8 mouse cellular contexts compared by ENCODE assay signal in the genomic region with DNA sequence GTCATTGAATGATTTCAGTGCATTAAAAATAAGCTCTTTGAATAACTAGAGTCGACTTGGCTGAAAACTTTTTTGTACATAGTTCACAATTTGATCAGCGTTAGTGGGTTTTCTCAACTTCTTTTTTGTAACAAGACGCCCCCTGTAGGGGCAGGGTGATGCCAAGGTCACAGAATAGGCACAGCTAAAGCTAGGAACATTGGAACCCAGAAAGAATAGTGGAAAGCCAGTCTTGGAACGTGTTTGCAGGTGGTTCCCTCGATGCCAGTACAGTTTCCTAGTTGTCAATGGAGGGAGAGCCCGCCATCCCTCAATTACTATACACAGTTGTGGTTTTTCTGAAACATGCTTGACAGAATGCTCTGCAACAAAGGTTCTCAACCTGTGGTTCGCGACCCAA. TPM values are rescaled to one million over a fixed set of nuclear protein-coding genes. Genes with fewer than 3 reads are reported as not detected.
DNase-seq lines count a peak whose midpoint lies in the region; ATAC-seq and TF ChIP-seq lines count a peak whose summit lies in the region.
"Had no signal": no experiment of that assay in that cellular context is flagged by ENCODE, and none has a peak within 500 bp of the region (broad histone marks: within the 10 kb centered on the region; RNA-seq: fewer than 3 reads in every experiment).

No protein-coding gene starts in this region.

- TF ChIP-seq POLR2A in ES-Bruce4 (IDR thresholded peaks at IDR 0.05; ENCODE audit: insufficient read depth, low read length) = no peak

- peak; percentile 23 for DNase-seq in hindbrain, embryonic 10.5 days (ENCODE audit: low spot score)
- peak; percentile 93 for DNase-seq in midbrain, embryonic 11.5 days (ENCODE audit: low spot score, missing footprints)
- no peak for DNase-seq in cerebellum, adult 9-10 months
- DNase-seq in yolk sac, embryonic 10.5 days (ENCODE audit: low spot score) = no peak
- DNase-seq in ovary, adult 18-20 months (ENCODE audit: low spot score) = no peak

- peaks cover 7% of the 10 kb centered on the region; the same call in 1 of the 2 replicates for H3K27me3 ChIP-seq in ES-Bruce4 (ENCODE audit: control insufficient read depth, insufficient read depth, low read length, poor library complexity, severe bottlenecking)
- peaks cover 40% of the 10 kb centered on the region for H3K27me3 ChIP-seq in hindbrain, embryonic 10.5 days (ENCODE audit: insufficient read depth, poor library complexity, severe bottlenecking)
- peaks cover 24% of the 10 kb centered on the region for H3K27me3 ChIP-seq in midbrain, embryonic 11.5 days (ENCODE audit: control insufficient read depth, insufficient read depth, low read length)

- H3K4me2 ChIP-seq in midbrain, embryonic 11.5 days = peak overlapping the region; percentile 97

- no peaks in the 10 kb centered on the region for H3K4me1 ChIP-seq in ES-Bruce4 (ENCODE audit: control insufficient read depth, insufficient read depth, low read length)
- no peaks in the 10 kb centered on the region for H3K4me1 ChIP-seq in brown adipose tissue, adult 24 weeks (ENCODE audit: control insufficient read depth, insufficient read depth, insufficient read length, low read length)
- H3K4me1 ChIP-seq in hindbrain, embryonic 10.5 days (replicated peaks) = peaks cover 85% of the 10 kb centered on the region
- H3K4me1 ChIP-seq in midbrain, embryonic 11.5 days (ENCODE audit: control insufficient read depth, insufficient read depth, low read length) = peaks cover 33% of the 10 kb centered on the region

- no peak for ATAC-seq in midbrain, embryonic 11.5 days (ENCODE audit: low FRiP score)

- no peak for TF ChIP-seq EP300 in ES-Bruce4 (IDR thresholded peaks at IDR 0.05; ENCODE audit: insufficient read depth, low read depth, low read length)

- no peak overlapping the region for H3K4me3 ChIP-seq in ES-Bruce4 (ENCODE audit: low read depth, low read length)
- H3K4me3 ChIP-seq in brown adipose tissue, adult 24 weeks (ENCODE audit: insufficient read depth, low read depth, low read length) = 0 out of 2 replicates have a peak overlapping the region, but pooled peaks have one; percentile 1
- H3K4me3 ChIP-seq in hindbrain, embryonic 10.5 days = peak overlapping the region; percentile 82
- H3K4me3 ChIP-seq in midbrain, embryonic 11.5 days (ENCODE audit: low read depth, low read length) = peak overlapping the region; percentile 61

- H3K9me3 ChIP-seq in ES-Bruce4 (replicated peaks; ENCODE audit: control insufficient read depth, insufficient read depth, low read length, poor library complexity, severe bottlenecking) = no peaks in the 10 kb centered on the region
- no peaks in the 10 kb centered on the region for H3K9me3 ChIP-seq in hindbrain, embryonic 10.5 days
- no peaks in the 10 kb centered on the region for H3K9me3 ChIP-seq in midbrain, embryonic 11.5 days (ENCODE audit: control insufficient read depth, low read length)

- H3K27ac ChIP-seq in ES-Bruce4 (ENCODE audit: insufficient read depth, low read length) = no peak overlapping the region
- H3K27ac ChIP-seq in brown adipose tissue, adult 24 weeks (replicated peaks; ENCODE audit: low read depth, low read length) = no peak overlapping the region
- peak overlapping the region; percentile 92; the same call in 1 of the 2 replicates for H3K27ac ChIP-seq in hindbrain, embryonic 10.5 days
- no peak overlapping the region for H3K27ac ChIP-seq in midbrain, embryonic 11.5 days (ENCODE audit: low read depth, low read length)

- H3K36me3 ChIP-seq in ES-Bruce4 (ENCODE audit: control insufficient read depth, insufficient read depth, low read length, poor library complexity, severe bottlenecking) = no peaks in the 10 kb centered on the region
- no peaks in the 10 kb centered on the region for H3K36me3 ChIP-seq in hindbrain, embryonic 10.5 days
- H3K36me3 ChIP-seq in midbrain, embryonic 11.5 days (ENCODE audit: control insufficient read depth, insufficient read depth, low read length) = no peaks in the 10 kb centered on the region

- 11% methylated on average over 8 of the region's 8 CpGs for WGBS in hindbrain, embryonic 10.5 days
- 12% methylated on average over 8 of the region's 8 CpGs for WGBS in midbrain, embryonic 11.5 days

- no peak for TF ChIP-seq CTCF in ES-Bruce4 (IDR thresholded peaks at IDR 0.05; ENCODE audit: low read depth, low read length)

- H3K9ac ChIP-seq in ES-Bruce4 (ENCODE audit: low read depth, poor library complexity, severe bottlenecking) = 0 out of 2 replicates have a peak overlapping the region, but pooled peaks have one; percentile 78
- H3K9ac ChIP-seq in midbrain, embryonic 11.5 days (ENCODE audit: low read length) = no peak overlapping the region

RNA-seq across cellular contexts. Expression of a gene that starts 1.0 kb away (rescaled TPM):
- 2.8 and 3.7 TPM in 2 replicates for polyA plus RNA-seq in ES-Bruce4 (2011; ENCODE audit: insufficient read depth, insufficient read length, low read depth, missing spikeins)
- 4.8 and 7.3 TPM in 2 replicates for polyA plus RNA-seq in brown adipose tissue, adult 24 weeks (2012; ENCODE audit: insufficient read depth, insufficient read length, missing spikeins)
- polyA plus RNA-seq in hindbrain, embryonic 10.5 days (2016; fragmentation: Nextera tagmentation; extraction: Ambion mirVana) = 4.5 and 5.0 TPM in 2 replicates
- polyA plus RNA-seq in midbrain, embryonic 11.5 days (2014; fragmentation: Nextera tagmentation; extraction: Ambion mirVana) = 4.1 and 4.3 TPM in 2 replicates
- polyA plus RNA-seq: erythroblast, embryonic 14.5 days had no signal

Comparison
In these comparisons a context has a peak if more than half of its experiments do, and no peak if none do; other contexts are left out.
1. DNase-seq: peak in hindbrain, embryonic 10.5 days (single experiment) and midbrain, embryonic 11.5 days (single experiment); none in cerebellum, adult 9-10 months (single experiment), yolk sac, embryonic 10.5 days (single experiment) and ovary, adult 18-20 months (single experiment).